Mouse (Mus musculus): ENCODE measurements at regions not wholly inside any gene's neighbourhood (a gene's known extent, or its start where the extent isn't known, plus 50 kb on each side); places are given as distances from the start of the nearest gene placed in this dataset.

- TF ChIP-seq POLR2A (IDR thresholded peaks at IDR 0.05; ENCODE audit: insufficient read depth, low read depth, low read length) (no peak), CTCF (IDR thresholded peaks at IDR 0.05) (no peak), EP300 (IDR thresholded peaks at IDR 0.05; ENCODE audit: insufficient read depth, low read depth, low read length) (no peak)
Observed at GRCm38 (mm10) chr3:82271965-82272364, 85.9 kb upstream of the Map9 start.
